Mouse (Mus musculus): ENCODE results near the gene Grik4. TPM values are rescaled to one million over a fixed set of nuclear protein-coding genes. Genes with fewer than 3 reads are reported as not detected.

The Grik4 gene
- total RNA-seq, 4 experiments from 2014 or later: 48.5 to 59.1 (median 53.3) TPM

- DNase-seq (ENCODE audit: low spot score in 2 of 2): no peak
Observed at GRCm38 (mm10) chr9:42861238-42861637, 83.1 kb downstream of the Grik4 start.

DNA sequence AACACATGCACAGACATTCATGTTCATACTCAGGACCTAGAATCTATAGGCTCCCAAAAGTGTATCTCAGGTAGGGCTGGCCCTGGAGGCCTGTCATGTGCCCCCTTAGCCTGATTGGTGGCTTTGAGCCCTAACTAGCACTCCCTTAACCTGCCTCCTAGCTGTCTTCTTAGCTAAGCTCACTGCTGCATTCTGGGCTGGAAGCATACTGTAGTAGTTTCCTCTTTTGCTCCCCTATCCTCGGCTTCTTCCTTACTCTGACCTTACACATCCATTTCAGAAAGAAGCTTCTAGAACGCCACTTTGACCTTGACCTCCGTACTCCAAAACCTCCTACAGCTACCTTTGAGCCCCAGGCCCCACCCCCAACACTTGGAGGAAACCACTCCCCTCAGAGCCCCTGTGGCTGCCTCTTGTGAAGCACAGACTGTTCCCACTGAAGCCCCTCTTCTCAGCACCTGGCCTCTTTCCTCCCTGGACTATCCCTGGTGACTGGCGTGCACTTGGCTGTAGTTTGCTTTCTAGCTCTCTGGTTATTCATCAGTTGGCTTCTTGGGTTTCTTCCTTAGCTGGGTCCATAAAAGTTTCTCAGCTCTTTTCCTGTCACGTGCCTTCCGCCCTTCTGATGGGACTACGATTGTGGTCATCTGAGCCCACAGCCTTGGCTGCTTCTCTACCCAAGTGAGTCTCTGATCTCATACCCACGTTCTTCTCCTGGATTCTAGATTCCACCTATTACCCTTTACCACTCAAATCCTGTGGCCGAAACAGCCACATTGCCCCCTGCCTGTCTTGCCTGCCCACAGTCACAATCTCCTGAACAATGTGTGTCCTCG is 84.1 kb downstream of the Grik4 start:
- DNase-seq (ENCODE audit: low spot score in 2 of 2): no peak

- no peak for DNase-seq (ENCODE audit: low spot score in 2 of 2)
Observed at GRCm38 (mm10) chr9:42858998-42859690, 85.1 kb downstream of the Grik4 start.

DNA sequence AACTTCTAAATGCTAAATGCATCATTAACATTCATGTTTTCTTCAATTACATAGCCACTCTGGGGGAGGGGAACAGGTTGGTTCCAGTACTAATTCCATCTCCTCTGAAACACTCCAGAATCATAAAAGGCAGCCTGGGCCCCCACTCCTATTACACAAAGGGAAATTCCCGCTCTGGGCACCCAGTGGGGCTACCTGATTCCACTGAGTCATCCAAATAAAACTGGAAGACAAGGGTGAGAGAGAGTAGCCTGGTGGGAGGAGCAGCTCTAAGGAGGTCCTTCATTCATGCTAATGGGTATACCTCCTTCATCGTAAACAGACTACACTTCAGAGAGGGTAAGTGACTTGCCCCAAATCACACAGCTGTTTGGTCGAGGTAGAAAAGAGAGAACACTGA is 85.7 kb downstream of the Grik4 start:
- DNase-seq (ENCODE audit: low spot score in 2 of 2): no peak

DNA sequence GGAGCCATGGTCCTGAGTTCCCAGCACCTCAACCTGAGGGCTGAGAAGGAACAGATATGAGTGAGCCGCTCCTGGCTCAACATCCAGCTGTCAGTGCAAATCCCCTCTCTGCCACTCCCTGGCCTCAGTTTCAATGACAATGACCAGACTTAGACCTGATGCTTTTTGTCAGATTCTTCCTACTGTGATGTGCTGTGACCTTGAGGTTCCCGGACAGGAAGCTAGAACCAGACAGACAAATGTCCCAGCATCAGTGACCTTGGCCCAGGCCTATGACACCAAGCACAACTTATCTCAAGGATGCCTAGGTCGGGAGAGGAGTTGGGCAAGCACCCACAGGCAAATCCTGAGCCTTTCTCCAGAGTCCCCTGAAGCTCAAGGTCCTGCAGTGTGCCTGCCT is 86.5 kb downstream of the Grik4 start:
- DNase-seq (ENCODE audit: low spot score in 2 of 2): no peak

DNA sequence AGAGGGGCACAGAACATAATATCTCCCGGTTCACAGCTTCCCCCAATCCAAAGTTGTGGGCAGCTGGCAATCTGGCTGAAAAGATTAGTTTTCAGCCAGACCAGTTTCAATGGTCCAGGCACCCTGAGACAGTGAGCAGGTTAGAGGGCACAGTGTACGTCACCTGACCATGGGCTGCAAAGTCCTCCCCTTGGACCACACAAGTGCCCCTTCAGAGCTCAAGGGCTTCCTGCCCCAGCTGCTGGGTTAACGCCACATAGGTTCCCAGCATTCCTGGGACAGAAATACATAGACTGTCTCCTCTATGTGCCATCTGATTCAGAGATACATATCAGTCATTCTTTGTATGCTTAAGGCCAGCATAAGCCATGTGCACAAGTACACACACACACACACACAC is 91.2 kb downstream of the Grik4 start:
- DNase-seq (ENCODE audit: low spot score in 2 of 2): no peak

DNA sequence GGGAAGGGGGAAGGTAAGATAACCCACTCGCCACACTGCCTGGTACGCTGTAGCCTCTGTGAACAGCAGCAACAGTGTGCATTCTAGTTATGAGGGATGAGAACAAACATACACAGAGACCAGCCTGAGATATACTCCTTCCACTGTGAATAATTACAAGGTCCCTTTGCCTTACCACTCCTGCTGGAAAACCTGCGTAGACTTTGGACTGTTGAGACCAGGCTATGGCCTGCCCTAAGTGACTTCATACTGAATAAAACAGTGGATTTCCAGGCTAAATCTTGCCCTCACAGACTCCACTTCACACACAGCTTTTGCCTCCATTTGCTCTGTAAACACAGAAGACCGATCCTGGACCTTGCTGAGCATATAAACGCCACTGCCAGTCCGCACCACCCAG is 94.2 kb downstream of the Grik4 start:
- no peak for DNase-seq (ENCODE audit: low spot score in 2 of 2)

- DNase-seq (ENCODE audit: low spot score in 2 of 2): no peak
Observed at GRCm38 (mm10) chr9:42848061-42848460, 96.2 kb downstream of the Grik4 start.

DNA sequence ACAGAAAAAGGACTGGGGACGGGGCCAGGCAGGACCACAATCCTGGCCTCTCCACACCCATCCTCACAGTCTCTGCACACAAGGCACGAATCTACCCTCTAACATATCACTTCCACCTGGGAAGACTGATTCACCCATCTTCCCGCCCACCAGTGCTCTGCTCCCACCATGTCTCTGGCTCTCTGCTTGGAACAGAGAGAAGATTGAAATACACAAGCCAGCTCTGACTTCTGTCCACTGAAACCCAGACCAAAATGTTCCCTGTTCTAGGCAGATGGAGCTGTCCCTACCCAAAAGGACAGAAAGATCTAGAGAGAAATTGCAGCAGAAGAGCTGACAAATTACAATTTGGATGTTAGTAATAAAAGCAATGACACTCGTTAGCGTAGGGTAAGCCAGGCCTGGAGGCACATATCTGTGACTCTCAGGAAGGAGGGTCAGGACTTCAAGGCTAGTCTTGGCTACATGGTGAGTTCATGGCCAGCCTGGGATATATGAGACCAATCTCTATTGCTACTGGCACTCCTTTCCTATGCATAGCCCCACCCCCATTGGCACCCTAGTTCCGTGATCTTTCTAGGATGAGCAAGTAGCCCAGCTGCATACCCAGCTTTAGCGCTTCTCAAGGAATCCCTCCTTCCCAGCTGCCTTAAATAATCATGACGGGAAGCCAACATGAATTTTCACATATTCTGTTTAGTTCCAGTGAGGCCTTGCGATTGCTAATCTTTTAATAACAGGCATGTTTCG is 97.4 kb downstream of the Grik4 start:
- DNase-seq (ENCODE audit: low spot score in 2 of 2): peak in 1 of 2 experiments; percentile 44

- no peak for DNase-seq (ENCODE audit: low spot score in 2 of 2)
Observed at GRCm38 (mm10) chr9:42846139-42846538, 98.2 kb downstream of the Grik4 start.

- no peak for DNase-seq (ENCODE audit: low spot score in 2 of 2)
Observed at GRCm38 (mm10) chr9:42844301-42844700, 100.0 kb downstream of the Grik4 start.

DNA sequence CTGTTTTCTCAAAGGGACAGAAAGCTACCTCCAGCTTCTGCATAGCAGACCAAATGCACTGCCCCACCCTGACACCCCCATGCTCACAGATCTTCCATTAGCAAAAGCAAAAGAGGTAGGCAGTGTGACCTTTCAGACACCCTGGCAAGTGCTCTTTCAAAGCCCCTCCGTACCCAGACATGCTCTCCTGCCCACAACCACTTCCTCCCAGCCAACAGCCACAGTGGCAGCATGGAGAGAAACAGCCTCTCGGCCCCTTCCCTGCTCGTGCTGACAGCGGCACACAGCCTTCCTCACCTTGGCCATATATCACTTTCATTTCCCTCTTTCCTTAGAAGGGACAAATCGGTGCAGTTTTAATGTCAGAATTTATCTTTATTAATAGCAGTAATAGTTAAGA is 106.0 kb downstream of the Grik4 start:
- no peak for DNase-seq (ENCODE audit: low spot score in 2 of 2)

GRCm38 (mm10) chr9:42837498-42837897 is 106.8 kb downstream of the Grik4 start:
- no peak for DNase-seq (ENCODE audit: low spot score in 2 of 2)

DNA sequence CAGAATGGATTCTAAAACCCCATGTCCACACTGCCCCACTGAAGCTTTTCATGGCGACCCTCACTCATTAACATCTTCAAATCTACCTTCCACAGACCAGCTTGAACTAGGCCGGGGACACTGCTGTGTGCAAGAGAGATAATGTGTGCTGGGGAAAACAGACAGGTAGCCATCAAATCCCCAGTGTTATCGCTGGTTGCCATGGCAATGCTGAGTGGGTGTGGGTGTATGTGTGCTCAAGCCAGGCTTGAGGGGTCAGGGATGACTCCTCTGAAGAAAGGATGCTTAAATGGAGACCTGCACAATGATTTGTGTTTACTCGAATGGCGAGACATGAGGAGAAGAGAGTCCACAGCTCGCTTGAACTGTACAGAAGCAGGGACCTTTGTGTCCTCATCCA is 112.7 kb downstream of the Grik4 start:
- no peak for DNase-seq (ENCODE audit: low spot score in 2 of 2)

- DNase-seq (ENCODE audit: low spot score in 2 of 2): no peak
Observed at GRCm38 (mm10) chr9:42819247-42819646, 125.0 kb downstream of the Grik4 start.

DNA sequence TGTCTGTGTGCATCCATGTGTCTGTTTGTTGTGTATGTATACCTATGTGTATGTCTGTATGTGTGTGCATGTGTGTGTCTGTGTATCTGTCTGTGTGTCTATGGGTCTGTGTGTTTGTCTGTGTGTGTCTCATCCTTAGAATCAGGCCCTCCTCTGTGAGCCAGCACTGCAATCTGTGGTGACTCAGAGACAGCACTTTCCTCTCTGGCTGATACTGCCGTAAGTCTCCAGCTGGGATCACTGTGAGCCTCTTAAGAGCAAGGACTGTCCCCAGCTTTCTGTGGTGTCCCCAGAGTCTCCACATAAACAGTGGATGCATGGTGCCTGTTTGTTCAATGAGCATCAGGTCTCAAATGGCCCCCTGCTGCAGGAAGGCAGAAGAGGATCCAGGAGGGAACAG is 127.5 kb downstream of the Grik4 start:
- DNase-seq (ENCODE audit: low spot score in 2 of 2): no peak

- DNase-seq (ENCODE audit: low spot score in 2 of 2): no peak
Observed at GRCm38 (mm10) chr9:42809146-42809545, 135.1 kb downstream of the Grik4 start.

DNA sequence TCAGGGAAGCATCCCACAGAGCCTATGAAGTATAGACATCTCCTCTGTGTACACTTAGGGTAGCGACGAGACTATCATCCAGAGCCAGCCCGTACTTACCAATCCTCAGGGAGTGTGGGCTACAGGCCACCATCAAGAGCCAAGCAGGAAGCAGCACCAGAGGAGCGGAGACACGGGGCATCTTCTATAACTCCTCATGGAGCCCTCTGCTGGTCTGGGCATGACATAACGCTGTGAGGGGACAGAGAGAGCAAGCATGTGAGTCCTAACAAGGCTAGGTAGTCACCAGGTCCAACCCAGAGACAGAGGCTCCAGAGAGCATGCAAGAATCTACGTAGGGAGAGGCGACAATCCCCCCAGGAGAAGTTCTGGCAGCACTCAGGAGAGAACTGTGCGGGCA is 135.9 kb downstream of the Grik4 start:
- no peak for DNase-seq (ENCODE audit: low spot score in 2 of 2)

GRCm38 (mm10) chr9:42803061-42803491 is 141.2 kb downstream of the Grik4 start:
- peak in 1 of 2 experiments; percentile 43 for DNase-seq (ENCODE audit: low spot score in 2 of 2)

- peak in 1 of 2 experiments; percentile 48 for DNase-seq (ENCODE audit: low spot score in 2 of 2)
Observed at GRCm38 (mm10) chr9:42801929-42802328, 142.4 kb downstream of the Grik4 start.

DNA sequence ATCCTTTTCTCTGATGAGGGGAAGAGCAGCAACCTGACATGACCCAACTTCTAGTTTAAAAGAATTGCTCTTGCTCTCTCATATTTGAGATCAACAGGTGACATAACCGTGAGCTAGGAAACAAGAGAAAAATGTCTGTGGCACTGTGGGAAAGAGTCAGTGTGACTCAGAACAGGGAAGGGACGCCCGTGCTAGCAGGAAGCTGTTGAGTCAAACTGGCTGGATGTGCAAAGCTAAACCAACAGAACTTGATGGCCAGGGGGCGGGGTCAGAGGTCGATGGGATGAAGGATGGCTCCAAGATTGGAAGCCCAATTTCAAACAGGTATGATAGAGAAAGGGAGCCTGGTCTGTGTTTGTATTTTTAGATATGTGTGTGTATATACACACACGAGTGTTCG is 144.2 kb downstream of the Grik4 start:
- no peak for DNase-seq (ENCODE audit: low spot score in 2 of 2)

- no peak for DNase-seq (ENCODE audit: low spot score in 2 of 2)
Observed at GRCm38 (mm10) chr9:42799694-42800093, 144.6 kb downstream of the Grik4 start.

Data from layer of hippocampus, adult 8-10 months (tissue).